Mouse (Mus musculus) left cerebral cortex, adult 2 months (tissue): Measurements from ENCODE around the gene Tacr3. TPM values are rescaled to one million over a fixed set of nuclear protein-coding genes. Genes with fewer than 3 reads are reported as not detected.

Experiments used
- DNase-seq, 2 experiments: peaks; one replicate each; pipeline ENCODE4 v3.0.0; 2021 to 2022; ENCODE audit warnings: low spot score in 2 of 2, mixed read lengths in 1 of 2; ENCODE audit errors: extremely low spot score in 1 of 2
- H3K27ac ChIP-seq: fragments of 200-600 bp; 2 replicates; pipeline ENCODE4 v1.8.1; 2022
- H3K4me3 ChIP-seq: fragments of 200-600 bp; 2 replicates; pipeline ENCODE4 v1.8.1; 2022
- CTCF ChIP-seq: fragments of 200-600 bp; IDR thresholded peaks from 2 replicates; pipeline ENCODE4 v1.8.1; 2022; ENCODE audit warnings: antibody characterized with exemption, mild to moderate bottlenecking, moderate library complexity
- intact Hi-C: fragments of 180-260 bp; cut with DNase I; formaldehyde crosslinking; loops from one replicate; pipeline ENCODE4 v1.15.1; 2025
- long read RNA-seq, 2 experiments: library from polyadenylated mRNA; stranded (forward); transcript quantifications; one replicate each; pipeline ENCODE4 v2.0.0; 2021; ENCODE audit warnings: borderline mapping rate in 2 of 2
- total RNA-seq, 2 experiments: library from RNA; stranded (reverse); gene quantifications; 2 replicates each; pipeline ENCODE4 v1.2.3; 2021

The Tacr3 gene
- 1 to 10 TPM; 1.6 to 1.7 TPM for total RNA-seq
- long read RNA-seq, experiment 1: 0 reads
- long read RNA-seq, experiment 2, partial matches to known transcripts: 0 of 4 reads
- long read RNA-seq, experiment 2, other reads (novel, unspliced or antisense): 0 of 4 reads

GRCm38 (mm10) chr3:134828875-134829530, at the start of gene Tacr3:
TSS of gene Tacr3 (plus strand) at chr3:134829007.
- intact Hi-C loops: no loop called here
- peak within 1 kb of the TSS; percentile 34 for H3K4me3 ChIP-seq
- no peak for TF ChIP-seq CTCF
- no peak within 1 kb of the TSS for H3K27ac ChIP-seq
- DNase-seq: peak; percentile 12 to 13

- Histone ChIP-seq H3K27ac (no peak overlapping the region), H3K4me3 (peak overlapping the region; percentile 34)
- intact Hi-C loops: no loop called here
These were observed 324 bp upstream of the Tacr3 start for GRCm38 (mm10) chr3:134828492-134828874.

DNA sequence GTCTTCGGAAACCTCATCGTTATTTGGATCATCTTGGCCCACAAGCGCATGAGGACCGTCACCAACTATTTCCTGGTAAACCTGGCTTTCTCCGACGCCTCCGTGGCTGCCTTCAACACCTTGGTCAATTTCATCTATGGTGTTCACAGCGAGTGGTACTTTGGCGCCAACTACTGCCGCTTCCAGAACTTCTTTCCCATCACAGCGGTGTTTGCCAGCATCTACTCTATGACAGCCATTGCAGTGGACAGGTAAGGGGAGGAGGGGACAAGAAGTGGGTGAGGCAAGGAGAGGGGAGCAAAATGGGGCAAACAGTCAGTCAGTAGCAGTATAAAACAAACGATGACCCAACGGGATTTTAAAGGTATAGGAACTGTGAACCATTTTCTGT, 719 bp downstream of the Tacr3 start:
- no peak for TF ChIP-seq CTCF
- no peak overlapping the region for H3K27ac ChIP-seq
- peak overlapping the region; percentile 34; the same call in 1 of the 2 replicates for H3K4me3 ChIP-seq
- no peak for DNase-seq
- intact Hi-C loops: no loop called here

More at GRCm38 (mm10) chr3:134828492-134828874, 324 bp upstream of the Tacr3 start:
- TF ChIP-seq CTCF: no peak
- DNase-seq: no peak

- Histone ChIP-seq H3K4me3 (no peak overlapping the region), H3K27ac (no peak overlapping the region)
- no peak for TF ChIP-seq CTCF
- intact Hi-C loops: no loop called here
- no peak for DNase-seq
These were observed 22.5 kb downstream of the Tacr3 start for GRCm38 (mm10) chr3:134851342-134851741.

GRCm38 (mm10) chr3:134877701-134878100, 48.9 kb downstream of the Tacr3 start:
- Histone ChIP-seq H3K27ac (no peak overlapping the region), H3K4me3 (no peak overlapping the region)
- TF ChIP-seq CTCF: no peak
- DNase-seq: no peak
- intact Hi-C loops: no loop called here

- H3K4me3 ChIP-seq: no peak overlapping the region
- intact Hi-C loops: no loop called here
These were observed 67.0 kb downstream of the Tacr3 start for GRCm38 (mm10) chr3:134895831-134896230.

GRCm38 (mm10) chr3:134908890-134909289, 80.1 kb downstream of the Tacr3 start:
- Histone ChIP-seq H3K4me3 (no peak overlapping the region), H3K27ac (no peak overlapping the region)
- no peak for TF ChIP-seq CTCF
- intact Hi-C loops: no loop called here
- no peak for DNase-seq

More at GRCm38 (mm10) chr3:134895831-134896230, 67.0 kb downstream of the Tacr3 start:
- H3K27ac ChIP-seq: no peak overlapping the region
- TF ChIP-seq CTCF: no peak
- no peak for DNase-seq

- no peak for TF ChIP-seq CTCF
- intact Hi-C loops: no loop called here
- H3K4me3 ChIP-seq: no peak overlapping the region
- no peak for DNase-seq
- no peak overlapping the region for H3K27ac ChIP-seq
These were observed 105.9 kb downstream of the Tacr3 start for GRCm38 (mm10) chr3:134934703-134935102.

DNA sequence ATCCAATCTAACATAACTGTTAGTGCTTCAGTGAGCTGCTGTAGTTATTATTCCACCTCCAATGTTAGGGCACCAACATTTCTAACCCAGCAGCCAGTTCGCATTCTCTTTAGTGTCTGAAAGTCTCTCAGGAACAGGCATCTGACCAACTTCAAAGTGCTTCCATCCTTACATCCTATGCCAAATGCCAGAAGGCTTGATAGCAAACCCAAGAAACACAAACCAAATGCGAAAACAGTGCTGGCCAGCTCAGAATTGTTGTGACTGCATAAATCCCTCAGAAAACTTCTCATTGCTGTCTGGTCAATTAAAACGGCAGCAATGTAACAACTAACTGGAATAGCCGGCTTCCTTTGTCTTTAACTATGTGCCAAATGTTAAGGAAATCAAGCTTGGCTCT, 106.7 kb downstream of the Tacr3 start:
- intact Hi-C loops: no loop called here
- no peak for TF ChIP-seq CTCF
- DNase-seq: no peak
- Histone ChIP-seq H3K4me3 (no peak overlapping the region), H3K27ac (no peak overlapping the region)

- no peak overlapping the region for H3K4me3 ChIP-seq
- intact Hi-C loops: no loop called here
- no peak for TF ChIP-seq CTCF
- no peak overlapping the region for H3K27ac ChIP-seq
- DNase-seq: no peak
These were observed 134.7 kb downstream of the Tacr3 start for GRCm38 (mm10) chr3:134963461-134963860.

GRCm38 (mm10) chr3:134978902-134979301, 150.1 kb downstream of the Tacr3 start:
- intact Hi-C loops: no loop called here
- Histone ChIP-seq H3K4me3 (no peak overlapping the region), H3K27ac (no peak overlapping the region)
- DNase-seq: no peak
- TF ChIP-seq CTCF: no peak

GRCm38 (mm10) chr3:134980140-134980539, 151.3 kb downstream of the Tacr3 start:
- intact Hi-C loops: no loop called here
- TF ChIP-seq CTCF: no peak
- no peak overlapping the region for H3K27ac ChIP-seq
- no peak for DNase-seq
- no peak overlapping the region for H3K4me3 ChIP-seq
